Mouse (Mus musculus) lung, adult 18-20 months (tissue): ENCODE results near the gene Foxm1.

ENCODE experiments used
- DNase-seq, 2 experiments: peaks; one replicate each; pipeline ENCODE4 v3.0.0; 2022; ENCODE audit warnings: mixed read lengths in 2 of 2

Foxm1 gene

DNA sequence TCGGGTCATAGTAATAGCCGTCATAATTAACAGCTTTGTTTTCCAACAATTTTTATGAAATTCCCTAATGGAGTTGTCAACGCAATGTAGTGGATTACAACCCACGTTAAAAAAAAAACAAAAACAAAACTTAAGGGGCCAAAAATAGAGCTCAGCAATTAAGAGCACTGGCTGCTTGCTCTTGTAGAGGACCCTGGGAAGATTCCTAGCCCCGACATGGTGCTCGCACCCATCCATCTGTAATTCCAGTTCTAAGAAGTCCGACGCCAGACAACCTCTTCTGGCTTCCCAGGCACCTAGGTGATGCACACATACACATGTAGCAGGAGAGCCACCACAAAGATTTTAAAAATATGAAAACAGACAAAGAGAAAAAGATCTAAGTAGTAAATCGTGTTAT lies 62.3 kb downstream of the Foxm1 start:
- no peak for DNase-seq
